Mouse (Mus musculus) embryo, embryonic 10.5 days (tissue): ENCODE data around the gene Cyp26b1.

Experiments
- DNase-seq: peaks from one replicate; pipeline ENCODE4 v3.0.0-alpha.2; 2015; ENCODE audit warnings: low spot score

Cyp26b1 gene

DNA sequence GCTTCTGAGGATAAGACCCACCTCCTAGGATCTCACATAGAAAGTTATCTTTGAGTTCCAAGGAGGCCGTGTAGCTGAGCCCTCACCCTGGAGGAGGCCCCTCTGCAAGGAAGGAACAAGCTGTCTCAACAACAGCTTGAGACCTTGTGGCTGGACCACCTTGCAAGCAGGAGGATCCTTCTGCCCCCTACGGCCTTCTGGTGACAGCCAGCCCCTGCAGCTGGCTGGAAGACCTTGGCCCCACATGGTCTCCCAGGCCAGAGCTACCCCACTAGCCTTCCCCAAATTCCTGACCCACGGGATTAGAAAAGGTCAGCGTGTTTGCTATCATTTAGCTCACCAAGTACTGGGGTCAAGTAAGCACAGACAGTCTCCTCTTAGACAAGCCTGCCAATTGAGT is 30.8 kb downstream of the Cyp26b1 start:
- no peak for DNase-seq

- no peak for DNase-seq
Measured at GRCm38 (mm10) chr6:84561171-84561570, 32.5 kb downstream of the Cyp26b1 start.

DNA sequence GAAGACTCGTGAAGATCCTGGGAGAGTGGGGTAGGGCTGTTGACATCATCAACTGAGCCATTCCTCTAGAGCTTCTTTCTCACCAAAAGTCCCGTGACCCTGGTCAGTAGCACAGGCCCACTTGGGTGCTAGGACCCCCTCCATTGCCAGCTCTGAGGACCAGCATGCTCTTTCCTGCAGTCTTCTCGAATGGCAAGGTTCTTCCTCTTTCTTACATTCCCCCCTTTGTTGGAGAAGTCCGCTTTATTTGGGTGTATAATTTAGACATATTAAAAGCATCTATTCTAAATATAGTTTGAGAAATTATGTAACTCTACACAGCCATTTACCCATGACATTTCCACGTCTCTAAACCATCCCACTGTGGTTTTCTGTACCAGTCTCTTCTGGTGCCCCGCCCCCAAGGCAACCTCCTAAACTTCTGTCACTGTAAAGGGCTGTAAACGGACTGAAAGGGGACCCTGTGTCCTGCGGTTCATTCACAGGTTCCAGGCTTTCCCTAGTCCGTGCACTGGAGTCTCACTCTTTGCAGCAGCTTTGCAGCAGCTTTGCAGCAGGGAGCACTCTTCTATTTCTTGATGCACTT is 43.8 kb downstream of the Cyp26b1 start:
- no peak for DNase-seq

DNA sequence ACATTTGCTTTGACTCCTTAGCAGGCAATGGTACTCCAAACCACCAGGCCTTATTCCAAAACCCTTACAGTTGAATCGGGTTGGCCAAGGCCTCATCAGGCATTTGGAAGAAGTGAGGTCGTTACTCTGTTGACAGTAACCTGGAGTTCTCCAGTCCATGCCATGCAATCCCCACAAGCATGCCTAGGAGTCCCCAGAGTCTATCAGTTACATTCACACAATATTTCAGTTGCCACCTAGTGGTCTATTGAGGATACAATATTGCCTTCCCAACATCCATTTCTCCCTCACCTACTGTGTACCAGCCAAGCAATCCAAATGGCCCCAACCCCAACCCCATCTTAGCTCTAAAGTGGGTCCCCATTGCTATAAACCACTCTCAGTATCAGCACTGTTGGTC is 48.3 kb downstream of the Cyp26b1 start:
- no peak for DNase-seq

- DNase-seq: no peak
Measured at GRCm38 (mm10) chr6:84544359-84544758, 49.3 kb downstream of the Cyp26b1 start.

- DNase-seq: no peak
Measured at GRCm38 (mm10) chr6:84543516-84543915, 50.2 kb downstream of the Cyp26b1 start.

GRCm38 (mm10) chr6:84539924-84540323 is 53.8 kb downstream of the Cyp26b1 start:
- DNase-seq: no peak

DNA sequence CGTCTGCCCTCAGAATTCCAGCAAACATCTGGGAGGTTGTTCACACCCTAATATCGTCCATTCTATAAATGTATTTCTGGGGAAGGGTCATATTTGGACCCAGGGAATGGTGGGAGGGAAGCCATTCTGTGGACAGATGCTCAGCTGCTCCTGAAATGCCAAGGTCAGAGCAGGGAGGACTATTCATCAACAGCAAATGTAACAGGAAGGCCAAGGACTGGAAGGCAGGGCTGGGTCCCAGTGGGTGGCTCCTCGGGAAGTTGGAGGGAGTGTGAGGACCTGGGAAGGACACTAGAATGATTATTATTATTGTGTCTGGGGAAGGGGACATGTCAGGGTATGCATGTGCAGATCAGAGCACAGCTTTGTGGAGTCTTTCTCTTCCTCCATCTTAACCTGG is 55.0 kb downstream of the Cyp26b1 start:
- no peak for DNase-seq

GRCm38 (mm10) chr6:84537611-84538197 is 56.0 kb downstream of the Cyp26b1 start:
- no peak for DNase-seq

- no peak for DNase-seq
Measured at GRCm38 (mm10) chr6:84534944-84535343, 58.8 kb downstream of the Cyp26b1 start.

DNA sequence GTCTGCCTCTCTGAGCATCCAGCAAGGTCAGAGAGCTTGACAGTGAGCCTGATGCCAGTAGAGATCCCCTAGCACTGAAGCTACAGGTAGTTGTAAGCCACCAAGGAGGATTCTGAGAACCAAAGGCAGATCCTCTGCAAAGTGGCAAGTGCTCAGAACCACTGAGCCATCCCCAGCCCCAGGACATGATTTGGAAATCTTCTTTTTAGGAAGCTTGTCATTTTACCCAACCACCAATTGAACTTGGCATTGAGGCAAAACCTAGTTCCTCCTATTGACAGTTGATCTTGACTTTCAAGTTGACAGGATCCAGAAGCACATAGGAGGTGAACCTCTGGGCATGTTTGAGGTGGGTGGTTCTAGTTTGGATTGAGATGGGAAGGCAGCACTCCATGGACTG is 63.8 kb downstream of the Cyp26b1 start:
- no peak for DNase-seq

DNA sequence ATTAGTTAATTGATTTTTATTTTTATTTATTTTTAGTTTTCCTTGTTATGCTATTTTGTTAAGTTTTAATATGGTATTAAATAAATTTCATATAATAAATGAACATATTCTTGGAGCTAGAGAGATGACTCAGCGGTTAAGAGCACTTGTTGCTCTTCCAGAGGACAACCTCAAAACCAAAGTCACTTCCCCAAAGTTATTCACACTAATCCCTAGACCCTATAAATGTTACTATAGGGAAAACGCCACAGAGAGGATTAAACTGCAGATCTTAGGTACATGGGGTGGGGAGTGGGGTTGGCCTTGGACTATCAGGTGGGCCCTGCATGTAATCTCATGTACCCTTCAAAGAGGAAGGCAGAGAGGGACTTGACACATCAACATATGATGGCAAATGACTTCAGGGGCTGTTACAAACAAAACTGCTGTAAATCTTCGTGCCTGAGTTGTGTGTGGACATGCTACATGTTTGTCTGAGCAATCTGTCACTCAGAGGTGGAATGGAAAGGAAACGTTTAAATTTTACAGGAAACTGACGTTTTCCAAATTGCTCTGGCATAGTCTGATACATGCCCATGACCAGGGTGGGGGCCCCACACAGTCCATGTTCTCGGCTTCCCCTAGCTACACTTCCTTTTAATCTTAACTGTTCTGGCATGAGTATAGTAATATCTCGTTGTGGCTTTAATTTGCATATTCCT is 68.7 kb downstream of the Cyp26b1 start:
- DNase-seq: no peak
